Mouse (Mus musculus): ENCODE data around the gene Unk. TPM values are rescaled to one million over a fixed set of nuclear protein-coding genes. Genes with fewer than 3 reads are reported as not detected.

The Unk gene
- polyA plus RNA-seq, 1 experiment from 2014 or later = 34.7 TPM

DNA sequence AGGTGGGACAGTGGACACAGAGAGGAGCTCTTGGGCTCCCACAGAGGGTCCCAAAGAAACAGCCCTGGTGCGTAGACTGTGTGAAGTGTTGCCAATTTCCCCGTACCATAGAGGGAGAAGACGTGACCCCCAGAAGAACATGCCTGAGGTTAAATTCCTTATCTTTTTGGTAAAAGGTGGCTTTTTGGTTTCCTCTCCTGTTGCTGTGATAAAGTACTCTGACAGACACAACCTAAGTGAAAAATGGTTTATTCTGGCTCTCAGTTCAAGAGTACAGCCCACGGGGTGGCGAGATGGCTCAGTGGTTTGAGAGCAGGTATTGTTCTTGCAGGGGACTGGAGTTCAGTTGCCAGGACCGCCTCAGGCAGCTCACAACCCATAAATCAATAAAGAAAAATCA, 69.3 kb downstream of the Unk start:
- Histone ChIP-seq H3K9ac (no peak overlapping the region), H3K4me3 (no peak overlapping the region), H3K36me3 (no peaks in the 10 kb centered on the region), H3K27me3 (no peaks in the 10 kb centered on the region), H3K27ac (peak overlapping the region; percentile 61; the same call in 1 of the 2 replicates), H3K4me2 (no peak overlapping the region), H3K9me3 (no peaks in the 10 kb centered on the region), H3K4me1 (peaks cover 44% of the 10 kb centered on the region)
- WGBS = 85% methylated on average over 6 of the region's 6 CpGs
- no peak for ATAC-seq (ENCODE audit: insufficient number of reproducible peaks, low FRiP score, low TSS enrichment, low read depth)

- H3K27ac ChIP-seq = peak overlapping the region; percentile 86
- no peak overlapping the region for H3K4me3 ChIP-seq
- 0 out of 2 replicates have a peak, but pooled peaks cover under 1% of the 10 kb centered on the region for H3K27me3 ChIP-seq
- ATAC-seq (ENCODE audit: insufficient number of reproducible peaks, low FRiP score, low TSS enrichment, low read depth) = peak; percentile 5; the same call in 1 of the 2 replicates
- peaks cover 46% of the 10 kb centered on the region for H3K4me1 ChIP-seq
- H3K36me3 ChIP-seq = 0 out of 2 replicates have a peak, but pooled peaks cover under 1% of the 10 kb centered on the region
- 71% methylated on average over 6 of the region's 6 CpGs for WGBS
- no peaks in the 10 kb centered on the region for H3K9me3 ChIP-seq
- H3K9ac ChIP-seq = no peak overlapping the region
- H3K4me2 ChIP-seq = no peak overlapping the region
These were observed 70.3 kb downstream of the Unk start for GRCm38 (mm10) chr11:116100385-116100784.

GRCm38 (mm10) chr11:116100839-116101238, 70.7 kb downstream of the Unk start:
- no peak for ATAC-seq (ENCODE audit: insufficient number of reproducible peaks, low FRiP score, low TSS enrichment, low read depth)
- 73% methylated on average over 7 of the region's 7 CpGs for WGBS
- Histone ChIP-seq H3K27ac (peak overlapping the region; percentile 86), H3K4me3 (no peak overlapping the region), H3K27me3 (0 out of 2 replicates have a peak, but pooled peaks cover 5% of the 10 kb centered on the region), H3K4me1 (peaks cover 51% of the 10 kb centered on the region), H3K9ac (no peak overlapping the region), H3K4me2 (no peak overlapping the region), H3K9me3 (no peaks in the 10 kb centered on the region), H3K36me3 (peaks cover 5% of the 10 kb centered on the region; the same call in 1 of the 2 replicates)

DNA sequence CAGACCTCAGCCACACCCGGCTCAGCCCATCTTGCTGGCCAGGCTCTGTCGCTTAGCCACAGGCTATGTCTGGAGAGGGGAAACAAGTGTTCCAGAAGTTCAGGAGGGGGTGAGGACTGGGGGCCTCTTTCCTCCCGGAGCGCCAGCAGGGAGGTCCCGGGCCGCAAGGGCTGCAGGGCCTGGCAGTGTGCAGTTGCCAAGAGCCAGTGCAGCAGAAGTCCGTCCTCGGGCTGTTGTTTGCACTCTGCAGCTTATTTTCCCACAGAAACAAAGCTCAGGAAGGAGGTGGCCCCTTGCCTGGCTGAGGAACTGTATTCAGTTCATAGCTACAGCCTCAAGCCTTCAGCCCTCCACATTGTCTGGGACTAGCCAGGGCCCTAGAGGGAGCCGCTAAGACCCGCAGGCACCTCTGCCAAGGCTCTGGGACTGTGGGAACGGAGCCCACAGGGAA, 71.8 kb downstream of the Unk start:
- no peaks in the 10 kb centered on the region for H3K9me3 ChIP-seq
- no peak overlapping the region for H3K9ac ChIP-seq
- H3K27me3 ChIP-seq = peaks cover 14% of the 10 kb centered on the region
- peak overlapping the region; percentile 86 for H3K27ac ChIP-seq
- WGBS = 19% methylated on average over 11 of the region's 11 CpGs
- H3K4me3 ChIP-seq = no peak overlapping the region
- H3K4me1 ChIP-seq = peaks cover 62% of the 10 kb centered on the region
- H3K36me3 ChIP-seq = peaks cover 5% of the 10 kb centered on the region; the same call in 1 of the 2 replicates
- peak; percentile 31; the same call in 1 of the 2 replicates for ATAC-seq (ENCODE audit: insufficient number of reproducible peaks, low FRiP score, low TSS enrichment, low read depth)
- H3K4me2 ChIP-seq = 0 out of 2 replicates have a peak overlapping the region, but pooled peaks have one; percentile 2

- peaks cover 67% of the 10 kb centered on the region for H3K4me1 ChIP-seq
- H3K4me3 ChIP-seq = no peak overlapping the region
- no peaks in the 10 kb centered on the region for H3K9me3 ChIP-seq
- H3K9ac ChIP-seq = no peak overlapping the region
- no peak overlapping the region for H3K4me2 ChIP-seq
- peak overlapping the region; percentile 86 for H3K27ac ChIP-seq
- WGBS = 39% methylated on average over 3 of the region's 4 CpGs
- ATAC-seq (ENCODE audit: insufficient number of reproducible peaks, low FRiP score, low TSS enrichment, low read depth) = no peak
- peaks cover 19% of the 10 kb centered on the region for H3K27me3 ChIP-seq
- H3K36me3 ChIP-seq = peaks cover 5% of the 10 kb centered on the region; the same call in 1 of the 2 replicates
These were observed 72.3 kb downstream of the Unk start for GRCm38 (mm10) chr11:116102472-116102871.

GRCm38 (mm10) chr11:116103572-116103971, 73.5 kb downstream of the Unk start:
- no peak overlapping the region for H3K9ac ChIP-seq
- peak overlapping the region; percentile 86 for H3K27ac ChIP-seq
- H3K4me3 ChIP-seq = no peak overlapping the region
- no peaks in the 10 kb centered on the region for H3K9me3 ChIP-seq
- WGBS = 67% methylated on average over 12 of the region's 12 CpGs
- ATAC-seq (ENCODE audit: insufficient number of reproducible peaks, low FRiP score, low TSS enrichment, low read depth) = no peak
- peaks cover 77% of the 10 kb centered on the region for H3K4me1 ChIP-seq
- H3K4me2 ChIP-seq = 0 out of 2 replicates have a peak overlapping the region, but pooled peaks have one; percentile 7
- peaks cover 30% of the 10 kb centered on the region for H3K27me3 ChIP-seq
- H3K36me3 ChIP-seq = peaks cover 5% of the 10 kb centered on the region; the same call in 1 of the 2 replicates

GRCm38 (mm10) chr11:116104006-116104646, 74.0 kb downstream of the Unk start:
- H3K9ac ChIP-seq = no peak overlapping the region
- H3K4me2 ChIP-seq = 0 out of 2 replicates have a peak overlapping the region, but pooled peaks have one; percentile 7
- WGBS = 34% methylated on average over 14 of the region's 14 CpGs
- H3K36me3 ChIP-seq = peaks cover 5% of the 10 kb centered on the region; the same call in 1 of the 2 replicates
- H3K27ac ChIP-seq = peak overlapping the region; percentile 86
- H3K27me3 ChIP-seq = peaks cover 34% of the 10 kb centered on the region
- no peaks in the 10 kb centered on the region for H3K9me3 ChIP-seq
- ATAC-seq (ENCODE audit: insufficient number of reproducible peaks, low FRiP score, low TSS enrichment, low read depth) = peak; percentile 53
- H3K4me3 ChIP-seq = no peak overlapping the region
- H3K4me1 ChIP-seq = peaks cover 80% of the 10 kb centered on the region

- H3K9ac ChIP-seq = no peak overlapping the region
- H3K4me2 ChIP-seq = no peak overlapping the region
- H3K4me1 ChIP-seq = peaks cover 86% of the 10 kb centered on the region
- no peak overlapping the region for H3K27ac ChIP-seq
- peaks cover 5% of the 10 kb centered on the region; the same call in 1 of the 2 replicates for H3K36me3 ChIP-seq
- 86% methylated on average over 2 of the region's 2 CpGs for WGBS
- H3K4me3 ChIP-seq = no peak overlapping the region
- ATAC-seq (ENCODE audit: insufficient number of reproducible peaks, low FRiP score, low TSS enrichment, low read depth) = no peak
- peaks cover 43% of the 10 kb centered on the region for H3K27me3 ChIP-seq
- H3K9me3 ChIP-seq = no peaks in the 10 kb centered on the region
These were observed 74.9 kb downstream of the Unk start for GRCm38 (mm10) chr11:116105065-116105464.

GRCm38 (mm10) chr11:116106154-116106962, 76.2 kb downstream of the Unk start:
- H3K27me3 ChIP-seq = peaks cover 54% of the 10 kb centered on the region
- H3K27ac ChIP-seq = no peak overlapping the region
- peak overlapping the region; percentile 81; the same call in 1 of the 2 replicates for H3K4me2 ChIP-seq
- H3K9me3 ChIP-seq = no peaks in the 10 kb centered on the region
- peaks cover 5% of the 10 kb centered on the region; the same call in 1 of the 2 replicates for H3K36me3 ChIP-seq
- no peak for ATAC-seq (ENCODE audit: insufficient number of reproducible peaks, low FRiP score, low TSS enrichment, low read depth)
- no peak overlapping the region for H3K4me3 ChIP-seq
- no peak overlapping the region for H3K9ac ChIP-seq
- peaks cover 84% of the 10 kb centered on the region for H3K4me1 ChIP-seq
- 31% methylated on average over 32 of the region's 32 CpGs for WGBS

DNA sequence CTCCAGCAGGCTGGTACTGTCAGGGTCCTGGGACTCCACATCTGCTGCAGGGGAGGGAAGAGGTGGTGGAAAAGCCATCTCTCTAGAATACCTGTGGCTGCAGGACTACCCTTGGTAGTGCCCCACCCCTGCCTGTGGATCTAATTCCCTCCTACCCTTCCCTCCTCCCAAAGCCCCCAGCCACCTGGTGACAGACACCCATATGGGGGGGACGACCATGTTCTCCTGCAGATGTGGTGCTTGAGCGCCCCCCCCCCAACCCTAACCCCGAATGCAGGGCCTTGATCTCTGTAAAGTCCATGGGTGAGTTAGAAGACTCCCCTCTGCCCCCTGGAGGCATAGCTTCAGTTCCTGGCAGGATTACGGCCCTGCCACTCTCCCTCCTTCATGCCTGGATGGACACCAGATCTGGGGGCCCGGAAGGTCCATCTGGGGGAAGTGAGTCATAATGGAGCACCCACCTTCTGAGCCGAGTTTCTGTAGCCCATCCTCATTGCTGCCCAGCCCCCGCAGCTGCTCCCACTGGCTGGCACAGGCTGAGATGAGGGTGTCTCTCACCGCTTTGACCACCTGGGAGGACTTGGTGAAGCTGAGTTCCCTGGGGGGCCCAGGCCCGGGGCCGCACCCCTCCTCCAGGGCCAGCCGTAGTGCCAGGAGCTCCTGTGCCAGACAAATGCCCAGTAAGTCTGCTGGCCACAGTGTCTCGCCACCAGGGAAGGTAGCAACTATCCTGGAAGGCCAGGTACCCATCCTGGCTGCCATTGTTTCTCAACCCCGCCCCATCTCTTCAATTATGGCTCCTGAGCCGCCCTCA, 77.0 kb downstream of the Unk start:
- Histone ChIP-seq H3K27ac (0 out of 2 replicates have a peak overlapping the region, but pooled peaks have one; percentile 80), H3K27me3 (peaks cover 59% of the 10 kb centered on the region), H3K9me3 (no peaks in the 10 kb centered on the region), H3K36me3 (peaks cover 5% of the 10 kb centered on the region; the same call in 1 of the 2 replicates), H3K9ac (no peak overlapping the region), H3K4me2 (peak overlapping the region; percentile 81), H3K4me1 (peaks cover 76% of the 10 kb centered on the region), H3K4me3 (peak overlapping the region; percentile 58)
- 27% methylated on average over 14 of the region's 14 CpGs for WGBS
- no peak for ATAC-seq (ENCODE audit: insufficient number of reproducible peaks, low FRiP score, low TSS enrichment, low read depth)

DNA sequence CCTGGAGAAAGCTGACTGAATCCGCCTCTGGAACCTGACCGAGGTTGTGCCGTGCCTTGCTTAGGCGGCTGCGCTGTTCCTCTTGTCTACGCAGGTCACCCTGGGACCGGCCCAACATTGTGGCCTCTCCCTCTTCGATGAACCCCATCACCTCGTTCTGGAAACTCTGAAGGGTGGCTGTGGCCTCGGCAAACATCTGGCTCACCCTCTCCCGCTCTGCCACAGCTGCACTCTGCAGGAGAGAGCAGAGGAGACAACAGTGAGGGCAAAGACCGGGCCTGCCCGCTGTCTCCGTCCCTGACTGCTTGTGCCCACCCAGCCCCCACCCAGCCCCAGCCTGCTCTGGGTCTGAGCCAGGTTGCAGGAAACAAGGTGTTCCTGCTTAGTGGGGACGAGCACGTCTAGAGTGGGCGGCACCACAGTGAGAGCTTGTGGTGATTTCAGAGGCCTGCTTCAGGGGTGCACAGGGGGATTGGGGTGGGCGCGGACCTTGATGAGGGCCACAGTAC, 77.7 kb downstream of the Unk start:
- H3K4me2 ChIP-seq = peak overlapping the region; percentile 81
- no peak overlapping the region for H3K9ac ChIP-seq
- H3K4me1 ChIP-seq = peaks cover 72% of the 10 kb centered on the region
- H3K9me3 ChIP-seq = no peaks in the 10 kb centered on the region
- no peak for ATAC-seq (ENCODE audit: insufficient number of reproducible peaks, low FRiP score, low TSS enrichment, low read depth)
- WGBS = 20% methylated on average over 19 of the region's 19 CpGs
- peaks cover 59% of the 10 kb centered on the region for H3K27me3 ChIP-seq
- H3K4me3 ChIP-seq = peak overlapping the region; percentile 58
- peaks cover 5% of the 10 kb centered on the region; the same call in 1 of the 2 replicates for H3K36me3 ChIP-seq
- H3K27ac ChIP-seq = peak overlapping the region; percentile 80
